Mouse (Mus musculus) embryonic fibroblast, embryonic 13.5 days (primary cell): Measurements from ENCODE around the gene Lipc. TPM values are rescaled to one million over a fixed set of nuclear protein-coding genes. Genes with fewer than 3 reads are reported as not detected.

Source experiments
- H3K27ac ChIP-seq: 2 replicates; pipeline ENCODE4 v1.5.1; 2012; ENCODE audit warnings: low read length, control low read depth, inconsistent platforms; ENCODE audit not compliant: insufficient read depth
- H3K4me1 ChIP-seq: 2 replicates; pipeline ENCODE4 v1.6.1; 2011; ENCODE audit warnings: low read length; ENCODE audit not compliant: control insufficient read depth, insufficient read depth
- H3K4me3 ChIP-seq: 2 replicates; pipeline ENCODE4 v1.5.1; 2011; ENCODE audit warnings: mild to moderate bottlenecking, control low read depth, low read length; ENCODE audit not compliant: insufficient read depth
- CTCF ChIP-seq: IDR thresholded peaks from 2 replicates; pipeline ENCODE4 v1.5.1; 2011; ENCODE audit warnings: mild to moderate bottlenecking, control low read depth, low read length, moderate library complexity, borderline replicate concordance; ENCODE audit not compliant: insufficient read depth
- POLR2A ChIP-seq: IDR thresholded peaks from 2 replicates; pipeline ENCODE4 v1.6.1; 2011; ENCODE audit warnings: low read depth, mild to moderate bottlenecking, control low read depth, low read length, moderate library complexity
- polyA plus RNA-seq: library from polyadenylated mRNA; stranded (reverse); fragments of >200 nt; gene quantifications from 2 replicates; pipeline ENCODE4 v1.2.4, GENCODE M21; 2011; ENCODE audit warnings: low read depth; ENCODE audit not compliant: missing spikeins, insufficient read length

Gene Lipc
- polyA plus RNA-seq, 1 experiment, result not detected

- TF ChIP-seq CTCF, result no peak
- no peak for TF ChIP-seq POLR2A
- Histone ChIP-seq H3K4me3 (no peak overlapping the region), H3K4me1 (no peaks in the 10 kb centered on the region), H3K27ac (no peak overlapping the region)
These were observed 169.8 kb downstream of the Lipc start for GRCm38 (mm10) chr9:70782191-70782590.

- no peaks in the 10 kb centered on the region for H3K4me1 ChIP-seq
- no peak overlapping the region for H3K27ac ChIP-seq
- TF ChIP-seq CTCF (no peak), POLR2A (no peak)
- H3K4me3 ChIP-seq, result no peak overlapping the region
These were observed 176.5 kb downstream of the Lipc start for GRCm38 (mm10) chr9:70775517-70775916.

GRCm38 (mm10) chr9:70760974-70761373 is 191.1 kb downstream of the Lipc start:
- Histone ChIP-seq H3K4me3 (no peak overlapping the region), H3K4me1 (no peaks in the 10 kb centered on the region; the same call in 1 of the 2 replicates), H3K27ac (no peak overlapping the region)
- TF ChIP-seq POLR2A (no peak), CTCF (no peak)

GRCm38 (mm10) chr9:70751504-70752222 is 200.4 kb downstream of the Lipc start:
- Histone ChIP-seq H3K27ac (no peak overlapping the region), H3K4me1 (no peaks in the 10 kb centered on the region), H3K4me3 (no peak overlapping the region)
- no peak for TF ChIP-seq CTCF
- no peak for TF ChIP-seq POLR2A

Other genes with a start within 250 kb of the Lipc start
- gene Aqp9, start 216.5 kb upstream of the Lipc start, polyA plus RNA-seq, result not detected in 2 replicates